Mouse (Mus musculus): ENCODE data around the gene Fbxo21. TPM values are rescaled to one million over a fixed set of nuclear protein-coding genes. Genes with fewer than 3 reads are reported as not detected.

Gene Fbxo21
- total and polyA plus RNA-seq, 3 experiments, result 10.7 to 19.3 (median 13.7) TPM

DNA sequence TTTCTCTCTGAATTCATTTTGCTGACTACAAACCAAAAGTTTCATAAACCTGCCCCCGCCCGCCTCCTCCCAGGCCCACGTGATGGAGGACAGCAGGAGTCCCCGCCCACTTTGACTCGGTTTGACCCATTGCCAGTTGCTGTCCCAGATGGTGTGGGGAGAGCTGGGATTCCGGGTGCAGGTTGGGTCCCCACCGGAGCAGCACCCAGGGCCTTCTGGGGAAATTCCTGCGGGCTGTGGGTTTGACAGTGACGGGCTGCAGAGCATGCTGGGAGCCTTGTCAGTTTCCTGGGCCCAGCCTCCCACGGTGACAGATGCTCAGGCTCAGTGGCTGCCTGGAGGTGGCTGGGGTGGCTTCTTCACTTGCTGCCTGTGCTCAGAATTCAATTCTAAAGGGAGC lies 52.9 kb downstream of the Fbxo21 start (continued):
- no peak for TF ChIP-seq CTCF (conservative IDR thresholded peaks at IDR 0.05 in 1 of 2, IDR thresholded peaks at IDR 0.05 in 1 of 2; ENCODE audit: low read depth in 2 of 2, low read length in 2 of 2)
- TF ChIP-seq NELFE (IDR thresholded peaks at IDR 0.05; ENCODE audit: low read depth, low read length), result peak; percentile 20; the same call in 1 of the 2 replicates
- TF ChIP-seq RCOR1 (conservative IDR thresholded peaks at IDR 0.05; ENCODE audit: low read depth, low read length), result no peak
- no peak for TF ChIP-seq MAZ (IDR thresholded peaks at IDR 0.05; ENCODE audit: low read depth, low read length)
- no peak for TF ChIP-seq EP300 (IDR thresholded peaks at IDR 0.05; ENCODE audit: low read length)
- no peak for TF ChIP-seq PAX5 (IDR thresholded peaks at IDR 0.05; ENCODE audit: low read length)
- no peak for TF ChIP-seq SMC3 (IDR thresholded peaks at IDR 0.05; ENCODE audit: low read depth, low read length)
- TF ChIP-seq ELF1 (IDR thresholded peaks at IDR 0.05; ENCODE audit: low read depth, low read length), result 0 out of 2 replicates have a peak, but pooled peaks have one; percentile 27
- TF ChIP-seq MEF2A (IDR thresholded peaks at IDR 0.05; ENCODE audit: borderline replicate concordance, low read depth, low read length), result 0 out of 2 replicates have a peak, but pooled peaks have one; percentile 17
- TF ChIP-seq TCF12 (IDR thresholded peaks at IDR 0.05; ENCODE audit: low read depth, low read length), result 0 out of 2 replicates have a peak, but pooled peaks have one; percentile 14
- TF ChIP-seq MAFK (IDR thresholded peaks at IDR 0.05; ENCODE audit: insufficient replicate concordance, low read length), result peak; percentile 39; the same call in 1 of the 2 replicates

GRCm38 (mm10) chr5:118030022-118030675 lies 53.6 kb downstream of the Fbxo21 start:
- Histone ChIP-seq H3K9me3 (replicated peaks; ENCODE audit: low read length) (peaks cover 24% of the 10 kb centered on the region), H3K27me3 (replicated peaks) (peaks cover 3% of the 10 kb centered on the region), H3K4me2 (ENCODE audit: insufficient read depth, low read depth, poor library complexity, severe bottlenecking) (no peak overlapping the region), H3K9ac (ENCODE audit: insufficient read depth, low read depth) (no peak overlapping the region), H3K4me1 (ENCODE audit: control insufficient read depth in 1 of 2, insufficient read depth in 2 of 2) (peaks cover 9 to 26% of the 10 kb centered on the region in 2 experiments), H3K4me3 (replicated peaks in 1 of 3; ENCODE audit: low read depth in 2 of 3, low read length in 2 of 3, poor library complexity in 1 of 3) (no peak overlapping the region), H3K79me2 (replicated peaks; ENCODE audit: control insufficient read depth, extremely low read depth, insufficient read depth, poor library complexity, severe bottlenecking) (no peaks in the 10 kb centered on the region), H3K36me3 (replicated peaks in 1 of 2; ENCODE audit: control insufficient read depth in 1 of 2, insufficient read depth in 1 of 2, low read length in 1 of 2) (no peaks in the 10 kb centered on the region), H3K27ac (ENCODE audit: insufficient read depth, low read depth) (no peak overlapping the region)
- dilution Hi-C loops (cut with MboI; ENCODE audit: extremely low pct_ligation_motif_present, extremely low pct_unique_long_range_greater_than_20kb, low sequenced_read_pairs), result no loop called here
- in situ Hi-C loops (cut with MboI; ENCODE audit: low pct_ligation_motif_present, low pct_unique_long_range_greater_than_20kb, low sequenced_read_pairs), result no loop called here
- TF ChIP-seq ELF1 (IDR thresholded peaks at IDR 0.05; ENCODE audit: low read depth, low read length) (no peak), ZNF384 (IDR thresholded peaks at IDR 0.05; ENCODE audit: low read depth, low read length) (no peak), EP300 (IDR thresholded peaks at IDR 0.05; ENCODE audit: low read length) (no peak), BHLHE40 (IDR thresholded peaks at IDR 0.05; ENCODE audit: low read depth, low read length) (no peak), GABPA (IDR thresholded peaks at IDR 0.05; ENCODE audit: insufficient replicate concordance, low read depth, low read length) (no peak), SIN3A (IDR thresholded peaks at IDR 0.05; ENCODE audit: low read length) (no peak), USF2 (conservative IDR thresholded peaks at IDR 0.05; ENCODE audit: low read depth, low read length) (no peak)
- DNase-seq (ENCODE audit: extremely low read depth), result no peak

DNA sequence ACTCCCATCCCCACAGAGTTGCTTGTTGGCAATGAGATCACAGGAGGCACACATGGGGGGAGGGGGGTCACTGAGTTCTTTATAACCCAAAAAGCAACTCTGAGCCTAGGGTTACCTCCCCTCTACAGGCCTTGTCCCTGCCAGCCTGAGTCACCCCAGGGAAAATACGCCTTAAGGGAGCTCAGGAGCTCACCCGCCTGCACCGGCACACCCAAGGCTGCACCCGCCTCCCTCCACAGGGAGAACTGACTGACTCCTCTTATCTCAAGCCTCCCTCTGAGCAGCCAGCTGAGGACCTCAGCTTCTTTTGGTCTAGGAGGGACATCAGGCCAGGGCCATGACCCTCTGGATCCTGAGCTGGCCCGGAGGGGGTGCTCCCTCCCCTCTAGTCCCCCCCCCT lies 54.5 kb downstream of the Fbxo21 start:
- H3K4me3 ChIP-seq (replicated peaks in 1 of 3; ENCODE audit: low read depth in 2 of 3, low read length in 2 of 3, poor library complexity in 1 of 3), result no peak overlapping the region
- no peak for DNase-seq (ENCODE audit: extremely low read depth)
- no peaks in the 10 kb centered on the region for H3K36me3 ChIP-seq (replicated peaks in 1 of 2; ENCODE audit: control insufficient read depth in 1 of 2, insufficient read depth in 1 of 2, low read length in 1 of 2)
- no peak overlapping the region for H3K4me2 ChIP-seq (ENCODE audit: insufficient read depth, low read depth, poor library complexity, severe bottlenecking)
- H3K27ac ChIP-seq (ENCODE audit: insufficient read depth, low read depth), result no peak overlapping the region
- H3K4me1 ChIP-seq (ENCODE audit: control insufficient read depth in 1 of 2, insufficient read depth in 2 of 2), result peaks cover 9 to 26% of the 10 kb centered on the region in 2 experiments
- peaks cover 3% of the 10 kb centered on the region for H3K27me3 ChIP-seq (replicated peaks)
- TF ChIP-seq BHLHE40 (IDR thresholded peaks at IDR 0.05; ENCODE audit: low read depth, low read length) (no peak), ZKSCAN1 (IDR thresholded peaks at IDR 0.05; ENCODE audit: borderline replicate concordance, low read depth, low read length) (no peak), IRF4 (IDR thresholded peaks at IDR 0.05; ENCODE audit: low read depth, low read length) (no peak), MEF2A (IDR thresholded peaks at IDR 0.05; ENCODE audit: borderline replicate concordance, low read depth, low read length) (no peak), ZC3H11A (IDR thresholded peaks at IDR 0.05; ENCODE audit: low read depth, low read length) (no peak), MAZ (IDR thresholded peaks at IDR 0.05; ENCODE audit: low read depth, low read length) (no peak), POLR2A (IDR thresholded peaks at IDR 0.05; ENCODE audit: low read depth, low read length) (no peak), MYC (IDR thresholded peaks at IDR 0.05; ENCODE audit: low read depth, low read length) (no peak), NRF1 (IDR thresholded peaks at IDR 0.05; ENCODE audit: low read depth, low read length) (no peak), RCOR1 (conservative IDR thresholded peaks at IDR 0.05; ENCODE audit: low read depth, low read length) (no peak), GABPA (IDR thresholded peaks at IDR 0.05; ENCODE audit: insufficient replicate concordance, low read depth, low read length) (no peak), USF1 (IDR thresholded peaks at IDR 0.05; ENCODE audit: low read depth, low read length) (no peak), RAD21 (IDR thresholded peaks at IDR 0.05; ENCODE audit: low read depth, low read length) (no peak), ZNF384 (IDR thresholded peaks at IDR 0.05; ENCODE audit: low read depth, low read length) (no peak), EP300 (IDR thresholded peaks at IDR 0.05; ENCODE audit: low read length) (no peak), TBP (conservative IDR thresholded peaks at IDR 0.05; ENCODE audit: low read depth, low read length) (no peak), E2F4 (IDR thresholded peaks at IDR 0.05; ENCODE audit: insufficient replicate concordance, low read depth, low read length) (no peak), POLR2AphosphoS2 (IDR thresholded peaks at IDR 0.05; ENCODE audit: low read depth, low read length) (no peak)
- in situ Hi-C loops (cut with MboI; ENCODE audit: low pct_ligation_motif_present, low pct_unique_long_range_greater_than_20kb, low sequenced_read_pairs), result no loop called here
- H3K79me2 ChIP-seq (replicated peaks; ENCODE audit: control insufficient read depth, extremely low read depth, insufficient read depth, poor library complexity, severe bottlenecking), result no peaks in the 10 kb centered on the region
- H3K9me3 ChIP-seq (replicated peaks; ENCODE audit: low read length), result peaks cover 26% of the 10 kb centered on the region
- no peak overlapping the region for H3K9ac ChIP-seq (ENCODE audit: insufficient read depth, low read depth)
- dilution Hi-C loops (cut with MboI; ENCODE audit: extremely low pct_ligation_motif_present, extremely low pct_unique_long_range_greater_than_20kb, low sequenced_read_pairs), result no loop called here

Data from CH12.LX (cell line).